Mouse (Mus musculus) thymus, adult 2 months (tissue): ENCODE measurements around the gene Defb20. TPM values are rescaled to one million over a fixed set of nuclear protein-coding genes. Genes with fewer than 3 reads are reported as not detected.

ENCODE experiments used
- DNase-seq: peaks from one replicate; pipeline ENCODE4 v3.0.0; 2021
- H3K27ac ChIP-seq: fragments of 200-500 bp; 2 replicates; pipeline ENCODE4 v1.5.1; 2012; ENCODE audit warnings: low read length, control low read depth; ENCODE audit not compliant: control insufficient read depth, insufficient read depth
- H3K27me3 ChIP-seq: fragments of 200-500 bp; 2 replicates; pipeline ENCODE4 v1.6.1; 2012; ENCODE audit warnings: mild to moderate bottlenecking, low read length, moderate library complexity, mixed read lengths; ENCODE audit not compliant: control insufficient read depth, insufficient read depth
- H3K36me3 ChIP-seq: fragments of 200-500 bp; 2 replicates; pipeline ENCODE4 v1.6.1; 2012; ENCODE audit warnings: mild to moderate bottlenecking, low read length, moderate library complexity; ENCODE audit not compliant: control insufficient read depth, insufficient read depth
- H3K4me1 ChIP-seq: fragments of 200-500 bp; replicated peaks from 2 replicates; pipeline ENCODE4 v1.6.1; 2012; ENCODE audit warnings: low read length; ENCODE audit not compliant: control insufficient read depth, insufficient read depth
- H3K4me3 ChIP-seq: fragments of 200-500 bp; 2 replicates; pipeline ENCODE4 v1.5.1; 2012; ENCODE audit warnings: mild to moderate bottlenecking, low read length, control low read depth, moderate library complexity; ENCODE audit not compliant: control insufficient read depth, insufficient read depth
- CTCF ChIP-seq: fragments of 200-500 bp; IDR thresholded peaks from 2 replicates; pipeline ENCODE4 v1.5.1; 2012; ENCODE audit warnings: mild to moderate bottlenecking, control low read depth, low read length, moderate library complexity, borderline replicate concordance; ENCODE audit not compliant: control insufficient read depth, poor library complexity, insufficient read depth; ENCODE audit errors: extremely low read depth
- POLR2A ChIP-seq: fragments of 200-500 bp; IDR thresholded peaks from 2 replicates; pipeline ENCODE4 v1.6.1; 2012; ENCODE audit warnings: mild to moderate bottlenecking, low read length, control low read depth, moderate library complexity; ENCODE audit not compliant: control insufficient read depth, poor library complexity, insufficient read depth; ENCODE audit errors: extremely low read depth
- WGBS: fragments of 180-500 bp; shearing (Covaris S2); methylation state at CpG from one replicate; pipeline ENCODE4 v1.1.7; 2018; 5-methylcytosine and 5-hydroxymethylcytosine counted together
- polyA plus RNA-seq: library from polyadenylated mRNA; depleted of rRNA; stranded (reverse); fragments of >200 nt; gene quantifications from 2 replicates; pipeline ENCODE4 v1.2.3, GENCODE M21; 2012

Gene Defb20
- polyA plus RNA-seq, 1 experiment = not detected

DNA sequence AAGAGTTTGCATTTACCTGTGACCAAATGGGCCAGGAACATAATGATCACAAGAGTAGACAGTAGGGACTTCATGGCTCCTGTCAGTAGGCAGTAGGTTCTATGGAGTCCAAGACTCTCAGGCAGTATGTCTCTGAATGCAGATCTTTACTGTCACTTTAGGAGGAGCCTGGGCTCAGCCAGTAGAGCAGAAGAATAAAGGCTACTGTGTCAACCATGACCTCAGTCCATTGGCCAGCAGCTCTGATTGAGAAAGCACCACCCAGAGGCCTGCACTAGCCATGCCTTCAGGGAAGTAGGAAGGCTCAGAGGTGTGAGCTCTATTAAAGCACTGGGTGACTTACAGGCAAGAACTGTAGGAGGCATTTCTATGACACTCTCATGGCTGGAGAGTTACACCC lies 13.2 kb downstream of the Defb20 start, which contains the start of gene Defb22:
Gene Defb22, minus strand, starts transcription at position 101 of the 400 bp plus-strand sequence.
- no peak for DNase-seq
- H3K4me1 ChIP-seq = no peaks in the 10 kb centered on the region
- TF ChIP-seq CTCF (no peak), POLR2A (no peak)
- H3K27me3 ChIP-seq = no peaks in the 10 kb centered on the region
- H3K27ac ChIP-seq = no peak within 1 kb of the TSS
- H3K36me3 ChIP-seq = no peaks in the 10 kb centered on the region
- H3K4me3 ChIP-seq = no peak within 1 kb of the TSS

DNA sequence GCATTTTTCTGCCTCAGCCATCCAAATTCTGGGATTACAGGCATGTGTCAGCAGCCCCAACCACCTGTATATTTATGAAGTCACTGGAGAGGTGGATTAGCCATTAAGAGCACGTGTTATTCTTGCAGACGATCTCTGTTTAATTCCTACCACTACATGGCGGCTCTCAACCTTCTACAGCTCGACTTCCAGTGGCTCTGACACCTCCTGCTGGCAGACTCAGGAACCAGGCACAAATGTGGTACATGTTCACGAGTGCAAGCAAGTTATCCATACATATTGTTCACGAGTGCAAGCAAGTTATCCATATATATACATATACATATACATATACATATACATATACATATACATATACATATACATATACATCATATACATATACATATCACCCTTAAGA lies 16.3 kb downstream of the Defb20 start:
- Histone ChIP-seq H3K4me3 (no peak overlapping the region), H3K27ac (no peak overlapping the region), H3K36me3 (no peaks in the 10 kb centered on the region), H3K27me3 (no peaks in the 10 kb centered on the region), H3K4me1 (no peaks in the 10 kb centered on the region)
- DNase-seq = no peak
- TF ChIP-seq CTCF (no peak), POLR2A (no peak)
- WGBS = 89% methylated on average over 6 of the region's 6 CpGs

DNA sequence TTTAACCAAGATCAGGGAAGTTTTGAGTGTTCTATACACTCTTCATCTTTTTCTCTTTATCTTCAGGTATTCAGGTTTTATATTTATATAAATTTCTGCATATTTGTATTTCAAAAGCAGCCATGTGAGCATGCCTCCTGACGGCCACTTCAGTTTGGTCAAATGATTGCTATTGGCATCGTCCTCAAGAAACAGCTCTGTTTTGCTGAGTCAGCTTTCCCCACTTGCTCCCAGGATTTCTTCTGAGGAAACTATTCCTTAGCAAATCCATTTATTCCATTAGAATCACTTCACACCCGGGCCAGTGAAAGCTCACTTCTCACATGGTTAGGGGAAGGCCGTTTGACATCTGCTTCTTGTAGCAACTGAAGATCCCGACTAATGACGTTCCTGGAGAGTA lies 21.2 kb downstream of the Defb20 start:
- Histone ChIP-seq H3K4me3 (no peak overlapping the region), H3K4me1 (no peaks in the 10 kb centered on the region), H3K27ac (no peak overlapping the region), H3K36me3 (no peaks in the 10 kb centered on the region), H3K27me3 (no peaks in the 10 kb centered on the region)
- DNase-seq = no peak
- TF ChIP-seq POLR2A (no peak), CTCF (no peak)
- 94% methylated on average over 6 of the region's 6 CpGs for WGBS

DNA sequence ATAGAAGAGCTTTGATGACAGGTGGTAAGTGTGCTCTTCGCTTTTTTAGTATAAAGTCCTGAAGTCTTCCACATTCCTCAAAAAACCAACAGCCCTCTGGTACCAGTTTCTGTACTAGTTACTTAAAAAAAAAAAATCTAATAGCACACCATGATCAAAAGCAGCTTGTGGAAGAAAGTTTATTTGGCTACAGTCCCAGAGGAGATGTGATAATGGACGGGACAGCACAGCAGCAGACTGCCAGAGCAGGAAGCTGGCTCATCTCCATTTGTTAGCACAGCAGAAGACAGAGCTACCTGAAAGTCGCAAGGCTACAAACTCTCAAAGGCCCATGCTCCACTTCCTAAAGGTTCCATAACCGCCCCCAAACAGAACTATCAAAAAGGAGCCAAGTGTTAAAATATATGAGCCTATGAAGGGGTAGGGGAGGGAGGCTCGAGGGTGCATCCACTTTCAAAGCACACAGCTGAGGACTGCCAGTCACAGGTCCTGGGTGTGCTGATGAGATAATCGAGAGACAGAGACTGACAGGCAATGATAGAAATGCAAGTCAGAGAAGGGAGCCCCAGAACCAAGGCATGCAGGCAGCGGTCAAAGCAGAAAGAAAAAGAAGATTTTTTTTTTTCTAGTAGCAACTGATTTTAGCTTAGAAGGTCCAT lies 23.5 kb downstream of the Defb20 start:
- H3K4me3 ChIP-seq = no peak overlapping the region
- no peak overlapping the region for H3K27ac ChIP-seq
- TF ChIP-seq CTCF (no peak), POLR2A (no peak)
- no peaks in the 10 kb centered on the region for H3K4me1 ChIP-seq
- 81% methylated on average over 7 of the region's 7 CpGs for WGBS
- H3K27me3 ChIP-seq = no peaks in the 10 kb centered on the region
- DNase-seq = no peak
- H3K36me3 ChIP-seq = no peaks in the 10 kb centered on the region

DNA sequence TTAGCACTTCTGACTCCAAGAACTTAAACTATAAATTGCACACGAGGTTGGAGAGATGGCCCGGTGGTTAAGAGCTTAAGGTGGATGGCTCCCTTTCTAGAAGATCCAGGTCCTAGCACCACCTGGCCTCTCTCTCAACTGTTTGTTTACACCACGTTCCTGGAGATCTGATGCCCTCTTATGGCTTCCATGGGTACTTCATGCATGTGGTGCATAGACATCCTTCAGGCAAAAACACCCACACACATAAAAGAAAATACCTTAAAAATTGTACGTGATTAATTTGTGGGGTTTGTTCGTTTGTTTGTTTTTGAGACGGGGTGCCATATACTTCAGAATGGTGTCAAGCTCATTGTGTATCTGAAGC lies 24.0 kb downstream of the Defb20 start:
- DNase-seq = no peak
- no peak overlapping the region for H3K4me3 ChIP-seq
- 89% methylated on average over 6 of the region's 6 CpGs for WGBS
- no peaks in the 10 kb centered on the region for H3K27me3 ChIP-seq
- H3K4me1 ChIP-seq = no peaks in the 10 kb centered on the region
- H3K27ac ChIP-seq = no peak overlapping the region
- H3K36me3 ChIP-seq = no peaks in the 10 kb centered on the region
- no peak for TF ChIP-seq CTCF
- TF ChIP-seq POLR2A = no peak

DNA sequence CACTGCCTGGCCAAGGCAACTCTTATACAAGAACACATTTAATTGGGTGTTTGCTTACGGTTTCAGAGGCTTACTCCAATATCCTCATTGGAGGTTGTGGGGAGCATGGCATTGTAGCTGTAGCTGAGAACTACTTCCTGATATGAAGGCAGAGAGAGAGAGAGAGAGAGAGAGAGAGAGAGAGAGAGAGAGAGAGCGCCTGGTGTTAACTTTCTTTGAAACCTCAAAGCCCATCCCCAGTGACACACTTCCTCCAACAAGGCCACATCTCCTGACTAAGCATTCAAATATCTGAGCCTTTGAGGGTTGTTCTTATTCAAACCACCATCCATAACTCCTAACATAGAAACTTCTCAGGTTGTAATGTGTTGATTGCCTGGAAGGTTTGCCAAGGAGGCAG lies 27.1 kb downstream of the Defb20 start:
- H3K4me3 ChIP-seq = no peak overlapping the region
- H3K4me1 ChIP-seq = no peaks in the 10 kb centered on the region
- TF ChIP-seq POLR2A (no peak), CTCF (no peak)
- no peaks in the 10 kb centered on the region for H3K36me3 ChIP-seq
- no peak for DNase-seq
- 49% methylated on average over 2 of the region's 2 CpGs for WGBS
- no peaks in the 10 kb centered on the region for H3K27me3 ChIP-seq
- no peak overlapping the region for H3K27ac ChIP-seq

DNA sequence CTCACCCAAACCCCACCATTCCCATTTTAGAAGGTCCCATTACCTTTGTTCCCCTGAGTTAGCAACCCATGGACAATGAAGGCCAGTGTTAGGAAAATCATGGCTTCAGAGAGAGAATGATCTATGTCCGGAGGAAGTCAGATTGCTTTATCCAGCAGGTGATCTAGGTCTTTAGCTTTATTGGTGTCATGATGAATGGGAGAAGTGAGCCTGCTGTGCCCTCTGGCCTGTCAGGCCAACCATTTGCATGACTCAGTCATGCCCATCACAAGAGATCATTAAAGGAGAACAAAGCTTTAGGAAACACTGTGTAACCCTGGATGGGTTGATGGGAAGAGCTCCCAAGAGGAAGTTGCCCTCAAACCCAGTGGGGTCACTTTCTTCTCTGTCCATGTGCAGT lies 34.7 kb downstream of the Defb20 start, which contains the start of gene Defb26:
Gene Defb26, minus strand, starts transcription at position 101 of the 400 bp plus-strand sequence.
- 94% methylated on average over 1 of the region's 1 CpGs for WGBS
- Histone ChIP-seq H3K27me3 (no peaks in the 10 kb centered on the region), H3K36me3 (no peaks in the 10 kb centered on the region), H3K27ac (no peak within 1 kb of the TSS), H3K4me1 (no peaks in the 10 kb centered on the region), H3K4me3 (no peak within 1 kb of the TSS)
- TF ChIP-seq CTCF (no peak), POLR2A (no peak)
- DNase-seq = no peak
